Mouse (Mus musculus) limb, embryonic 14.5 days (tissue): ENCODE measurements around the gene Cars2. TPM values are rescaled to one million over a fixed set of nuclear protein-coding genes. Genes with fewer than 3 reads are reported as not detected.

Experiments used
- ATAC-seq: fragments of 200-750 bp; cut with Nextera tagmentation; 2 replicates; pipeline ENCODE4 v1.8.0; 2017; ENCODE audit warnings: low read depth, moderate number of reproducible peaks, moderate TSS enrichment; ENCODE audit not compliant: low FRiP score
- DNase-seq: peaks from one replicate; pipeline ENCODE4 v3.0.0-alpha.2; 2015; ENCODE audit warnings: low spot score
- H3K27ac ChIP-seq: fragments of 300-500 bp; sonication (generic); replicated peaks from 2 replicates; pipeline ENCODE4 v1.5.1; 2014; ENCODE audit warnings: low read depth, mild to moderate bottlenecking, low read length, moderate library complexity, mixed read lengths
- H3K27me3 ChIP-seq: fragments of 300-500 bp; sonication (generic); 2 replicates; pipeline ENCODE4 v1.6.1; 2014; ENCODE audit warnings: low read length, mixed read lengths; ENCODE audit not compliant: control insufficient read depth, insufficient read depth
- H3K36me3 ChIP-seq: fragments of 300-500 bp; sonication (generic); 2 replicates; pipeline ENCODE4 v1.6.1; 2014; ENCODE audit warnings: mild to moderate bottlenecking, low read length, moderate library complexity, mixed read lengths; ENCODE audit not compliant: control insufficient read depth, insufficient read depth
- H3K4me1 ChIP-seq: fragments of 300-500 bp; sonication (generic); 2 replicates; pipeline ENCODE4 v1.6.1; 2014; ENCODE audit warnings: antibody characterized with exemption, low read length, mixed read lengths; ENCODE audit not compliant: control insufficient read depth, insufficient read depth
- H3K4me2 ChIP-seq: fragments of 300-500 bp; sonication (generic); replicated peaks from 2 replicates; pipeline ENCODE4 v1.6.1; 2014; ENCODE audit warnings: low read depth, mild to moderate bottlenecking, low read length, moderate library complexity; ENCODE audit not compliant: severe bottlenecking
- H3K4me3 ChIP-seq: fragments of 300-500 bp; sonication (generic); replicated peaks from 2 replicates; pipeline ENCODE4 v1.5.1; 2014; ENCODE audit warnings: low read length
- H3K9ac ChIP-seq: fragments of 300-500 bp; sonication (generic); 2 replicates; pipeline ENCODE4 v1.6.1; 2014; ENCODE audit warnings: mild to moderate bottlenecking, low read depth, low read length, moderate library complexity; ENCODE audit not compliant: severe bottlenecking
- H3K9me3 ChIP-seq: fragments of 300-500 bp; sonication (generic); 2 replicates; pipeline ENCODE4 v1.6.1; 2016; ENCODE audit warnings: low read length; ENCODE audit not compliant: control insufficient read depth
- POLR2A ChIP-seq: fragments of 200-500 bp; IDR thresholded peaks from 2 replicates; pipeline ENCODE4 v1.8.0; 2012; ENCODE audit warnings: inconsistent platforms, mild to moderate bottlenecking, moderate library complexity, borderline replicate concordance; ENCODE audit not compliant: insufficient read depth, insufficient read length; ENCODE audit errors: extremely low read depth
- WGBS: fragments of 180-500 bp; shearing (Covaris S2); extraction: QIAGEN DNeasy Blood & Tissue Kit; methylation state at CpG from one replicate; pipeline ENCODE4 v1.1.7; 2014; 5-methylcytosine and 5-hydroxymethylcytosine counted together
- polyA plus RNA-seq, 2 experiments: library from polyadenylated mRNA; depleted of rRNA in 1 of 2; stranded (reverse) in 1 of 2; unstranded in 1 of 2; fragments of >200 nt; fragmentation: Nextera tagmentation in 1 of 2; extraction: Ambion mirVana in 1 of 2; gene quantifications; 2 replicates each; pipeline versions ENCODE4 v1.2.1 to v1.2.3; 2012 to 2014

Gene Cars2
- polyA plus RNA-seq, 2 experiments: 26.4 to 66.7 TPM

DNA sequence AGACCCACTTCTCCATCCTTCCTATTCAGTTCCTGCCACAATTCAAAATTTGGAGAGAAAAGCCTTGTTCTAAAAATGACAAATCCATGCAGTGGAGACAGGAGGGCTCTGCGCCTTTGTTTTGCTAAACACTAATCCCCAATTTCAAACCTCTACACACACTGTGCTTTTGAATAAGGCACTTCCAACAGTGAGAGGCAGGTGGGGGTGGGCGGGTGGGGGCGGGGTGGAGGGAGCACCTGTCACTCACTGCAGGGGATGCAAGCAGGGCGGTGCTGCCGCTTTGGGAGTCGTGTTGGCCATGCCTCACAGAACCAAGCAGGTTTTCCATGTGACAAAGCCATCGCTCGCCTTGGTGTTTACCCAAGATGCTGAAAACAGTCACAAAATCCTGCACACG lies 16.1 kb downstream of the Cars2 start:
- 55% methylated on average over 9 of the region's 9 CpGs for WGBS
- no peak overlapping the region for H3K4me2 ChIP-seq
- ATAC-seq (no peak), DNase-seq (no peak)
- H3K9me3 ChIP-seq: no peaks in the 10 kb centered on the region
- H3K27ac ChIP-seq: no peak overlapping the region
- H3K4me1 ChIP-seq: no peaks in the 10 kb centered on the region
- H3K4me3 ChIP-seq: no peak overlapping the region
- H3K9ac ChIP-seq: no peak overlapping the region
- H3K36me3 ChIP-seq: peaks cover 45% of the 10 kb centered on the region
- no peaks in the 10 kb centered on the region for H3K27me3 ChIP-seq
- TF ChIP-seq POLR2A: no peak

DNA sequence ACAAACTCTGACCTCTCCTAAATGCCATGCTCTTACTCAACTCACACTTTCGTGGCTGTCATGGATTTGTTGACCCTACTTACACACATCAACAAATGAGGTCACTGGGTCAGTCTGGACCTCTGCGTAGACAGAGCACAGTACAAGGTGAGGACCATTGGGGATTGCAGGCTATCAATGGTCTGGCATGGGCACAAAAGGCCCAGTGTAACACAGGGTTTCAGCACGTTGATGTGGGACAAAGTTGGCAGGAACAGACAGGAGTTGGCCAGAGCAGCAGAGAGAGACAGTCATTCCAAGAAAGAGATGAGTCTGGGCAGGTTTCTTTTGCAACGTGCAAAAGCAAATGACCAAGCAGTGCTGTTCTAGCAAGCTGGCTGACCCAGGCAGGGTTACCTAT lies 19.7 kb downstream of the Cars2 start:
- no peaks in the 10 kb centered on the region for H3K27me3 ChIP-seq
- H3K36me3 ChIP-seq: peaks cover 38% of the 10 kb centered on the region
- H3K9ac ChIP-seq: no peak overlapping the region
- ATAC-seq: no peak
- no peaks in the 10 kb centered on the region for H3K4me1 ChIP-seq
- no peak overlapping the region for H3K27ac ChIP-seq
- DNase-seq: no peak
- H3K4me3 ChIP-seq: no peak overlapping the region
- H3K4me2 ChIP-seq: no peak overlapping the region
- TF ChIP-seq POLR2A: no peak
- H3K9me3 ChIP-seq: no peaks in the 10 kb centered on the region
- WGBS: 82% methylated on average over 4 of the region's 4 CpGs

DNA sequence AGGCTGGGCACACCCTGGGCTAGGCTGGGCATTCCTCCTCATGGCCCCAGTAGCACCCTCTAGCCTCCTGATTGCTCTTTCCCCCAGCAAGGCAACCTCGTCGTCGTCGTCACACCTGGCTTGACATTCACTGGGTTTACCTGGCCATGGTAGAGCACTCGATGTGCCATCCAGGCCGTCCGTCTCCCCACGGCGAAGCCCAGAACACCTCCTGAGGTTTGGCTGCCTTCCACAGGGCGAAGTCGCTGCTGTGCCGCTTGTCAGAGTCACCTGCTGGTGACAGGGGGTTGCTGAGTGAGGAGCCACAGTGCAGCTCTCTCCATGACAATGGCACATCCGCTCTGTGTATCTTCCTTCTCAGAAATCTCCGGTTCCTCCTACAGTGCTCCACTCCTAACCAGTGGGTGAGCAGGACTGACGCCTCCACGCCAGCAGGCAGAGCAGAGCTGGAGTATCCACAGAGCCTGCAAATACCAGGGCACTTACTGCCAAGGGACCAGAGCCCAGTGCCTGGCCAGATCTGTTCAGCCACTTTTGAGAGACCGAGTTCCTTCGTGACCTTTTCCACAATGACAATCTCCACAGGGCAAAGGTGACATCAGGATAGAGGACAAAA lies 20.3 kb downstream of the Cars2 start:
- Histone ChIP-seq H3K9me3 (no peaks in the 10 kb centered on the region), H3K27ac (no peak overlapping the region), H3K36me3 (peaks cover 37% of the 10 kb centered on the region), H3K4me3 (no peak overlapping the region), H3K4me1 (no peaks in the 10 kb centered on the region), H3K9ac (no peak overlapping the region), H3K4me2 (no peak overlapping the region), H3K27me3 (no peaks in the 10 kb centered on the region)
- TF ChIP-seq POLR2A: no peak
- no peak for DNase-seq
- no peak for ATAC-seq
- WGBS: 86% methylated on average over 18 of the region's 18 CpGs

DNA sequence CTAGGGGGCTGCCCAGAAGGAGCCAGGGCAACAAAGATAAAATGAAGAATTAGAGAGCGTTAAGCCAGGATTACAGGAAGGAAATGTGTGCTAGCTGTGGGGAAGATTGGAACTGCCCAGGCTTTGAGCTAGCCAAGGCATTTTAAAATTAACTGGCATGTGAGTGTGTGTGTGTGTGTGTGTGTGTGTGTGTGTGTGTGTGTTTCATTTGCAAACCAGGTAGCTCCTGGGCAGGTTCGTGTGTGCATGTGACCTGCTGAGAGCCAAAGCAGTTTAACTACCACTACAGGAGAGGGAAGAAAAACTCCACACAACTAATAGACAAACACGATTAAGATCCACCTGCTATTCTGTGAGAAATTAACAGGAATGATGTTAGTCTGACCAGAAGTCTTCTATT lies 27.3 kb downstream of the Cars2 start:
- Histone ChIP-seq H3K4me1 (no peaks in the 10 kb centered on the region), H3K9ac (no peak overlapping the region), H3K4me2 (no peak overlapping the region), H3K27me3 (no peaks in the 10 kb centered on the region), H3K9me3 (no peaks in the 10 kb centered on the region), H3K4me3 (no peak overlapping the region), H3K36me3 (peaks cover 29% of the 10 kb centered on the region), H3K27ac (no peak overlapping the region)
- DNase-seq: no peak
- TF ChIP-seq POLR2A: no peak
- no peak for ATAC-seq
- 82% methylated on average over 3 of the region's 3 CpGs for WGBS

DNA sequence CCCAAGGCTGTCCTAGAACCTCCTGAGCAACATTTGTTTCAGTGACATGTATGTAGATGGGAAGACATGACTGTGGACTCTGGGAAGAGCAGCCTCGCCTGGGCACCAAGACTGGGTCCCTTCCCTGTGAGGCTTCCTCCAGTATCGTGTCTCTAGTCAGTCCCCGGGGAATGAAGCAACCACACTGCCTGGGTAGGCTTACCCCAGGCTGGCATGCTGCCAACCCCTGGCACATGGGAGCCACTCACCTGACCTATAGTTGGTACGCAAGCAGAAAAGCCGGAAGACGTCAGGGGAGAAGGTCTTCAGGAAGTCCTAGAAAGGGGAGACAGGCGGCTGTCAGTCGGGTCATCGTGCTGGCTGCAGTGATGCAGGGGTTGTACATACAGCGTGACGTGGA lies 31.9 kb downstream of the Cars2 start:
- DNase-seq (no peak), ATAC-seq (no peak)
- no peak for TF ChIP-seq POLR2A
- 91% methylated on average over 11 of the region's 11 CpGs for WGBS
- Histone ChIP-seq H3K36me3 (peaks cover 65% of the 10 kb centered on the region), H3K4me3 (no peak overlapping the region), H3K27ac (no peak overlapping the region), H3K9me3 (no peaks in the 10 kb centered on the region), H3K27me3 (no peaks in the 10 kb centered on the region), H3K9ac (no peak overlapping the region), H3K4me1 (no peaks in the 10 kb centered on the region), H3K4me2 (no peak overlapping the region)

DNA sequence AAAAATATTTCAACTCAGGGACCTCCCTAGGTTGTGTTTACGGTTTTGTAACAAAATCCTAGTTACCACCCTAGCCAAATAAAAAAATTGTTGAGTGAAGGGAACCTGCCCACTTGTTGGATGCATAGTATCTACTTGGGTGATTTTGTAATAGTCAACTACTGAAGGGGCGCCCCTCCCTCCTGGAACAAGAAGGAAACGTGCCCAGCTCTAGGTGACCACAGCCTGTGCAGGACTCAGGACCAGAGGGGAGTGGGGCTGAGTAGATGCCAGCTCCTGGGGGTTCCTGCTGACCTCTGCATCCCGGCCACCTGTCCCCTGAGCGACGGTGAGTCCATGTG lies 32.6 kb downstream of the Cars2 start:
- no peaks in the 10 kb centered on the region for H3K27me3 ChIP-seq
- H3K9ac ChIP-seq: no peak overlapping the region
- no peak overlapping the region for H3K27ac ChIP-seq
- peaks cover 70% of the 10 kb centered on the region for H3K36me3 ChIP-seq
- no peaks in the 10 kb centered on the region for H3K9me3 ChIP-seq
- 89% methylated on average over 6 of the region's 6 CpGs for WGBS
- DNase-seq (no peak), ATAC-seq (no peak)
- no peak overlapping the region for H3K4me3 ChIP-seq
- H3K4me1 ChIP-seq: no peaks in the 10 kb centered on the region
- no peak overlapping the region for H3K4me2 ChIP-seq
- TF ChIP-seq POLR2A: no peak
